Mouse (Mus musculus) erythroblast, embryonic 14.5 days (primary cell): Measurements from ENCODE around the gene Kdm7a.

ENCODE experiments used
- GATA1 ChIP-seq: IDR thresholded peaks from 2 replicates; pipeline ENCODE4 v1.6.1; 2012; ENCODE audit warnings: low read length, inconsistent platforms, mixed read lengths
- TAL1 ChIP-seq: IDR thresholded peaks from 3 replicates; pipeline ENCODE4 v1.6.1; 2012; ENCODE audit warnings: low read length, inconsistent platforms, mixed read lengths

- no peak for TF ChIP-seq GATA1
- TF ChIP-seq TAL1 = no peak
Observed at GRCm38 (mm10) chr6:39223328-39223885, 16.8 kb upstream of the Kdm7a start.
